Mouse (Mus musculus) retina, postnatal 1 day (tissue): ENCODE measurements at regions not wholly inside any gene's neighbourhood (a gene's known extent, or its start where the extent isn't known, plus 50 kb on each side); places are given as distances from the start of the nearest gene placed in this dataset.
"Not testable (repeated sequence)": the region's sequence is repeated elsewhere in the genome, so short reads cannot be mapped to it uniquely, and the experiment has no call there.

Source experiments
- DNase-seq: peaks from one replicate; pipeline ENCODE4 v3.0.0-alpha.2; 2012

- no peak for DNase-seq
These were observed 136.4 kb upstream of the Rybp start for GRCm38 (mm10) chr6:100423636-100424035.

GRCm38 (mm10) chr6:100422603-100423002 is 135.3 kb upstream of the Rybp start:
- no peak for DNase-seq

- peak; percentile 33 for DNase-seq
These were observed 134.7 kb upstream of the Rybp start for GRCm38 (mm10) chr6:100421706-100422578.

- DNase-seq, result no peak
These were observed 133.3 kb upstream of the Rybp start for GRCm38 (mm10) chr6:100420602-100421001.

GRCm38 (mm10) chr6:100419782-100420540 is 132.7 kb upstream of the Rybp start:
- DNase-seq, result no peak

- no peak for DNase-seq
These were observed 128.8 kb upstream of the Rybp start for GRCm38 (mm10) chr6:100416046-100416445.

GRCm38 (mm10) chr6:100415514-100415913 is 128.2 kb upstream of the Rybp start:
- DNase-seq, result no peak

- DNase-seq, result no peak
These were observed 127.6 kb upstream of the Rybp start for GRCm38 (mm10) chr6:100414836-100415235.

GRCm38 (mm10) chr6:100412486-100412885 is 125.2 kb upstream of the Rybp start:
- DNase-seq, result peak; percentile 90

GRCm38 (mm10) chr6:100411968-100412367 is 124.7 kb upstream of the Rybp start:
- no peak for DNase-seq

- DNase-seq, result no peak
These were observed 122.9 kb upstream of the Rybp start for GRCm38 (mm10) chr6:100410067-100410631.

- no peak for DNase-seq
These were observed 121.5 kb upstream of the Rybp start for GRCm38 (mm10) chr6:100408826-100409225.

- no peak for DNase-seq
These were observed 119.2 kb upstream of the Rybp start for GRCm38 (mm10) chr6:100406504-100406903.

- DNase-seq, result no peak
These were observed 116.9 kb upstream of the Rybp start for GRCm38 (mm10) chr6:100404161-100404560.

- DNase-seq, result no peak
These were observed 115.4 kb upstream of the Rybp start for GRCm38 (mm10) chr6:100402716-100403115.

GRCm38 (mm10) chr6:100401728-100402127 is 114.4 kb upstream of the Rybp start:
- DNase-seq, result no peak

- not testable (repeated sequence) for DNase-seq
These were observed 112.1 kb upstream of the Rybp start for GRCm38 (mm10) chr6:100399387-100399786.

- DNase-seq, result peak; percentile 25
These were observed 109.3 kb upstream of the Rybp start for GRCm38 (mm10) chr6:100396311-100397200.

- DNase-seq, result peak; percentile 71
These were observed 103.1 kb upstream of the Rybp start for GRCm38 (mm10) chr6:100390258-100390910.

- DNase-seq, result no peak
These were observed 99.8 kb upstream of the Rybp start for GRCm38 (mm10) chr6:100387042-100387441.

GRCm38 (mm10) chr6:100385640-100386039 is 98.4 kb upstream of the Rybp start:
- DNase-seq, result no peak

GRCm38 (mm10) chr6:100381046-100381445 is 93.8 kb upstream of the Rybp start:
- DNase-seq, result no peak
